ENCODE assay signal across 9 mouse cellular contexts in genomic region chr4:107602787-107603186, GRCm38 (mm10).
DNase-seq lines count a peak whose midpoint lies in the region; ATAC-seq and TF ChIP-seq lines count a peak whose summit lies in the region.
"Had no signal": no experiment of that assay in that cellular context is flagged by ENCODE, and none has a peak within 500 bp of the region (broad histone marks: within the 10 kb centered on the region; RNA-seq: fewer than 3 reads in every experiment).

No protein-coding gene starts in this region.

- H3K4me1 ChIP-seq in cerebellum, adult 2 months (ENCODE audit: control insufficient read depth, insufficient read depth, low read length): no peaks in the 10 kb centered on the region
- H3K4me1 ChIP-seq in liver, postnatal 0 days (ENCODE audit: insufficient read depth): no peaks in the 10 kb centered on the region
- H3K4me1 ChIP-seq in liver, embryonic 12.5 days: peaks cover 41% of the 10 kb centered on the region

- H3K27me3 ChIP-seq in cerebellum, adult 2 months (ENCODE audit: control insufficient read depth, insufficient read depth, low read length): no peaks in the 10 kb centered on the region
- H3K27me3 ChIP-seq in liver, postnatal 0 days (ENCODE audit: insufficient read depth, low read length): no peaks in the 10 kb centered on the region
- peaks cover 31% of the 10 kb centered on the region for H3K27me3 ChIP-seq in liver, embryonic 12.5 days (replicated peaks)
- H3K27me3 ChIP-seq: neural tube, embryonic 13.5 days had no signal

- TF ChIP-seq POLR2A in cerebellum, adult 2 months (IDR thresholded peaks at IDR 0.05; ENCODE audit: borderline replicate concordance, insufficient read depth, low read length): no peak

- H3K4me2 ChIP-seq in liver, postnatal 0 days (ENCODE audit: low read depth, low read length): no peak overlapping the region
- no peak overlapping the region for H3K4me2 ChIP-seq in liver, embryonic 12.5 days
- H3K4me2 ChIP-seq: neural tube, embryonic 13.5 days had no signal

- WGBS in cerebellum, adult 2 months: 68% methylated on average over 14 of the region's 14 CpGs
- WGBS in liver, postnatal 0 days (ENCODE audit: insufficient replicate concordance): 77% methylated on average over 14 of the region's 14 CpGs
- WGBS in liver, embryonic 12.5 days (ENCODE audit: insufficient replicate concordance): 75% methylated on average over 14 of the region's 14 CpGs

- no peak for ATAC-seq in liver, postnatal 0 days
- ATAC-seq in liver, embryonic 12.5 days: no peak

- TF ChIP-seq CTCF in cerebellum, adult 2 months (IDR thresholded peaks at IDR 0.05; ENCODE audit: borderline replicate concordance, insufficient read depth, low read depth, low read length): peak; percentile 31; the same call in 1 of the 2 replicates
- TF ChIP-seq CTCF in liver, postnatal 0 days (IDR thresholded peaks at IDR 0.05; ENCODE audit: low read depth): peak; percentile 27; the same call in 1 of the 2 replicates

- H3K4me3 ChIP-seq in cerebellum, adult 2 months (replicated peaks; ENCODE audit: insufficient read depth, low read depth, low read length): no peak overlapping the region
- H3K4me3 ChIP-seq in liver, postnatal 0 days (ENCODE audit: low read depth, low read length): no peak overlapping the region
- H3K4me3 ChIP-seq in liver, embryonic 12.5 days: no peak overlapping the region
- H3K4me3 ChIP-seq: neural tube, embryonic 13.5 days had no signal

- no peak overlapping the region for H3K27ac ChIP-seq in cerebellum, adult 2 months (ENCODE audit: insufficient read depth, low read length)
- H3K27ac ChIP-seq in liver, postnatal 0 days (ENCODE audit: low read depth): no peak overlapping the region
- no peak overlapping the region for H3K27ac ChIP-seq in liver, embryonic 12.5 days
- H3K27ac ChIP-seq: neural tube, embryonic 13.5 days had no signal

- no peak overlapping the region for H3K9ac ChIP-seq in liver, postnatal 0 days (replicated peaks)
- no peak overlapping the region for H3K9ac ChIP-seq in liver, embryonic 12.5 days
- H3K9ac ChIP-seq: neural tube, embryonic 13.5 days had no signal

- no peaks in the 10 kb centered on the region for H3K36me3 ChIP-seq in liver, postnatal 0 days (replicated peaks; ENCODE audit: insufficient read depth, low read length)
- H3K36me3 ChIP-seq in liver, embryonic 12.5 days: no peaks in the 10 kb centered on the region
- H3K36me3 ChIP-seq: neural tube, embryonic 13.5 days had no signal

- H3K9me3 ChIP-seq in liver, postnatal 0 days (ENCODE audit: low read length): no peaks in the 10 kb centered on the region
- no peaks in the 10 kb centered on the region for H3K9me3 ChIP-seq in liver, embryonic 12.5 days (replicated peaks)
- H3K9me3 ChIP-seq: neural tube, embryonic 13.5 days had no signal

- peak; percentile 30 to 32 for DNase-seq in cerebellum, adult 2 months
- no peak for DNase-seq in cerebellum, adult 11-12 months
- no peak for DNase-seq in liver, postnatal 0 days
- DNase-seq in adrenal gland, postnatal 4 days (ENCODE audit: low spot score in 2 of 2): peak; percentile 18 to 38
- DNase-seq in layer of hippocampus, adult 18-20 months (ENCODE audit: low spot score in 2 of 2): peak; percentile 32 to 58
- DNase-seq in spleen, postnatal 36 days (ENCODE audit: low spot score in 2 of 2): no peak
- no peak for DNase-seq in spleen, postnatal 4 days (ENCODE audit: low spot score in 2 of 2)

- TF ChIP-seq EP300 in liver, postnatal 0 days (IDR thresholded peaks at IDR 0.05; ENCODE audit: low read depth): no peak

Comparison
In these comparisons a context has a peak if more than half of its experiments do, and no peak if none do; other contexts are left out.
1. DNase-seq: peak in cerebellum, adult 2 months (2 of 2), adrenal gland, postnatal 4 days (2 of 2) and layer of hippocampus, adult 18-20 months (2 of 2); none in cerebellum, adult 11-12 months (single experiment), liver, postnatal 0 days (single experiment), spleen, postnatal 36 days (0 of 2) and spleen, postnatal 4 days (0 of 2).